Mouse (Mus musculus) embryonic stem cell, embryonic (primary cell): Measurements from ENCODE around the gene Rtn4ip1.

Source experiments
- CTCF ChIA-PET, 4 experiments: fragments of 300-600 bp in 2 of 4; fragments of 350-600 bp in 2 of 4; sonication (Branson Sonifier 250); formaldehyde crosslinking; loops; one replicate each; lab custom pipeline; 2022; ENCODE audit warnings: inconsistent platforms in 2 of 4; lab: Charles Lee
- POLR2A ChIA-PET, 4 experiments: fragments of 300-600 bp in 2 of 4; fragments of 350-600 bp in 2 of 4; sonication (Branson Sonifier 250); formaldehyde crosslinking; loops; one replicate each; lab custom pipeline; 2022; ENCODE audit warnings: antibody characterized with exemption in 4 of 4, inconsistent platforms in 1 of 4; lab: Charles Lee

Rtn4ip1 gene

GRCm38 (mm10) chr10:43991268-43991667, 89.7 kb downstream of the Rtn4ip1 start:
- POLR2A ChIA-PET, result no interaction called here
- CTCF ChIA-PET, result interaction anchor here in 1 of 4 experiments (0.6 kb wide), 2 partner anchors 23 to 486 kb away, joined by 3 to 8 read pairs; no protein-coding TSS in a partner anchor

GRCm38 (mm10) chr10:43992506-43992905, 90.9 kb downstream of the Rtn4ip1 start:
- CTCF ChIA-PET, result interaction anchor here in 2 of 4 experiments (0.5 to 0.6 kb wide), 2 partner anchors 161 to 186 kb away, joined by 3 to 4 read pairs; no protein-coding TSS in a partner anchor
- POLR2A ChIA-PET, result interaction anchor here in 3 of 4 experiments (0.5 to 0.6 kb wide), 3 partner anchors 163 to 1637 kb away, joined by 3 to 5 read pairs (median 3); no protein-coding TSS in a partner anchor

- POLR2A ChIA-PET, result interaction anchor here in 2 of 4 experiments (0.5 to 0.6 kb wide), 2 partner anchors 85 to 1636 kb away, joined by 5 to 7 read pairs; no protein-coding TSS in a partner anchor
- CTCF ChIA-PET, result no interaction called here
Measured at GRCm38 (mm10) chr10:43993198-43993597, 91.6 kb downstream of the Rtn4ip1 start.

GRCm38 (mm10) chr10:43995858-43996650, 94.4 kb downstream of the Rtn4ip1 start:
- POLR2A ChIA-PET, result interaction anchor here in 1 of 4 experiments (0.8 kb wide), 1 partner anchor 41 kb away, joined by 5 read pairs; no protein-coding TSS in a partner anchor
- CTCF ChIA-PET, result interaction anchor here in 3 of 4 experiments (0.5 to 1.1 kb wide), 4 partner anchors 75 to 576 kb away, joined by 3 to 5 read pairs (median 4); partner anchors contain the start of gene Crybg1 (in 1 of the 3)

GRCm38 (mm10) chr10:43997276-43997675, 95.7 kb downstream of the Rtn4ip1 start:
- POLR2A ChIA-PET, result no interaction called here
- CTCF ChIA-PET, result no interaction called here

- CTCF ChIA-PET, result no interaction called here
Measured at GRCm38 (mm10) chr10:43998023-43998422, 96.4 kb downstream of the Rtn4ip1 start.

GRCm38 (mm10) chr10:43998503-43999082, 97.0 kb downstream of the Rtn4ip1 start:
- CTCF ChIA-PET, result no interaction called here
- POLR2A ChIA-PET, result interaction anchor here in 1 of 4 experiments (0.6 kb wide), 1 partner anchor 536 kb away, joined by 5 read pairs; no protein-coding TSS in a partner anchor

More at GRCm38 (mm10) chr10:43998023-43998422, 96.4 kb downstream of the Rtn4ip1 start:
- POLR2A ChIA-PET, result no interaction called here

GRCm38 (mm10) chr10:44000156-44000865, 98.7 kb downstream of the Rtn4ip1 start:
- CTCF ChIA-PET, result no interaction called here

GRCm38 (mm10) chr10:44002004-44002940, 100.7 kb downstream of the Rtn4ip1 start:
- ChIA-PET POLR2A (interaction anchor here in 2 of 4 experiments (0.6 to 0.7 kb wide), 2 partner anchors 33 to 413 kb away, joined by 3 to 4 read pairs; no protein-coding TSS in a partner anchor), CTCF (interaction anchor here (0.6 to 1.2 kb wide), 4 partner anchors 22 to 413 kb away, joined by 3 to 6 read pairs (median 4); no protein-coding TSS in a partner anchor)

More at GRCm38 (mm10) chr10:44000156-44000865, 98.7 kb downstream of the Rtn4ip1 start:
- POLR2A ChIA-PET, result interaction anchor here in 1 of 4 experiments (0.8 kb wide), 1 partner anchor 266 kb away, joined by 3 read pairs; no protein-coding TSS in a partner anchor

GRCm38 (mm10) chr10:44002995-44003524, 101.5 kb downstream of the Rtn4ip1 start:
- CTCF ChIA-PET, result interaction anchor here (0.6 to 1.2 kb wide), 5 partner anchors 23 to 412 kb away, joined by 3 to 6 read pairs (median 3); no protein-coding TSS in a partner anchor
- POLR2A ChIA-PET, result interaction anchor here in 2 of 4 experiments (0.6 to 0.7 kb wide), 3 partner anchors 32 to 1539 kb away, joined by 3 to 11 read pairs (median 4); no protein-coding TSS in a partner anchor

GRCm38 (mm10) chr10:44003551-44004151, 102.0 kb downstream of the Rtn4ip1 start:
- POLR2A ChIA-PET, result interaction anchor here in 1 of 4 experiments (0.6 kb wide), 1 partner anchor 1539 kb away, joined by 11 read pairs; no protein-coding TSS in a partner anchor

GRCm38 (mm10) chr10:44004221-44004751, 102.7 kb downstream of the Rtn4ip1 start:
- CTCF ChIA-PET, result interaction anchor here in 1 of 4 experiments (1.0 kb wide), 1 partner anchor 50 kb away, joined by 3 read pairs; no protein-coding TSS in a partner anchor
- POLR2A ChIA-PET, result no interaction called here

More at GRCm38 (mm10) chr10:44003551-44004151, 102.0 kb downstream of the Rtn4ip1 start:
- CTCF ChIA-PET, result interaction anchor here in 1 of 4 experiments (1.0 to 1.2 kb wide), 2 partner anchors 48 to 49 kb away, joined by 3 read pairs; no protein-coding TSS in a partner anchor

- POLR2A ChIA-PET, result interaction anchor here in 1 of 4 experiments (0.6 kb wide), 2 partner anchors 36 to 417 kb away, joined by 3 read pairs; no protein-coding TSS in a partner anchor
- CTCF ChIA-PET, result interaction anchor here in 1 of 4 experiments (0.8 to 1.0 kb wide), 2 partner anchors 65 to 153 kb away, joined by 3 read pairs; no protein-coding TSS in a partner anchor
Measured at GRCm38 (mm10) chr10:44005677-44006641, 104.4 kb downstream of the Rtn4ip1 start.
